Mouse (Mus musculus) MEL (cell line): ENCODE data around the gene Kcnk2. TPM values are rescaled to one million over a fixed set of nuclear protein-coding genes. Genes with fewer than 3 reads are reported as not detected.

Experiments
- DNase-seq: peaks from one replicate; pipeline ENCODE4 v3.0.0; 2011; ENCODE audit warnings: low read depth, low spot score
- H3K27ac ChIP-seq: 2 replicates; pipeline ENCODE4 v1.5.1; 2012; ENCODE audit warnings: low read depth, mild to moderate bottlenecking, control low read depth, low read length, moderate library complexity; ENCODE audit not compliant: control insufficient read depth
- H3K27me3 ChIP-seq, 2 experiments: fragments of 150-350 bp in 1 of 2; sonication (generic) in 1 of 2; 2 replicates each; pipeline ENCODE4 v1.6.1; 2012; ENCODE audit warnings: low read length in 2 of 2, mild to moderate bottlenecking in 2 of 2, improper control_type of control experiment in 1 of 2, moderate library complexity in 1 of 2; ENCODE audit not compliant: insufficient read depth in 2 of 2, control insufficient read depth in 1 of 2
- H3K36me3 ChIP-seq, 2 experiments: 2 replicates each; pipeline ENCODE4 v1.6.1; 2012 to 2014; ENCODE audit warnings: low read length in 2 of 2, improper control_type of control experiment in 1 of 2, inconsistent platforms in 1 of 2, mild to moderate bottlenecking in 1 of 2; ENCODE audit not compliant: insufficient read depth in 2 of 2, control insufficient read depth in 1 of 2
- H3K4me1 ChIP-seq, 2 experiments: fragments of 150-350 bp in 1 of 2; sonication (generic) in 1 of 2; 2 replicates each; pipeline ENCODE4 v1.6.1; 2012; ENCODE audit warnings: low read length in 2 of 2, improper control_type of control experiment in 1 of 2, mild to moderate bottlenecking in 1 of 2; ENCODE audit not compliant: insufficient read depth in 2 of 2, control insufficient read depth in 1 of 2
- H3K4me3 ChIP-seq, 2 experiments: fragments of 150-350 bp in 1 of 2; sonication (generic) in 1 of 2; 2 replicates each; pipeline ENCODE4 v1.5.1; 2012; ENCODE audit warnings: low read depth in 2 of 2, low read length in 2 of 2, mild to moderate bottlenecking in 2 of 2, moderate library complexity in 2 of 2, control low read depth in 1 of 2, improper control_type of control experiment in 1 of 2; ENCODE audit not compliant: control insufficient read depth in 1 of 2, insufficient read depth in 1 of 2
- H3K79me2 ChIP-seq: 2 replicates; pipeline ENCODE4 v1.6.1; 2012; ENCODE audit warnings: mild to moderate bottlenecking, low read length, moderate library complexity; ENCODE audit not compliant: control insufficient read depth, poor library complexity, insufficient read depth
- H3K9ac ChIP-seq: 2 replicates; pipeline ENCODE4 v1.6.1; 2012; ENCODE audit warnings: low read depth, mild to moderate bottlenecking, control low read depth, low read length, moderate library complexity; ENCODE audit not compliant: control insufficient read depth, poor library complexity, severe bottlenecking
- H3K9me3 ChIP-seq: fragments of 150-350 bp; sonication (generic); replicated peaks from 2 replicates; pipeline ENCODE4 v1.6.1; 2012; ENCODE audit warnings: mild to moderate bottlenecking, low read length, improper control_type of control experiment, moderate library complexity; ENCODE audit not compliant: insufficient read depth
- BHLHE40 ChIP-seq: IDR thresholded peaks from 2 replicates; pipeline ENCODE4 v1.6.1; 2012; ENCODE audit warnings: low read depth, mild to moderate bottlenecking, inconsistent platforms, low read length, improper control_type of control experiment, borderline replicate concordance
- CHD1 ChIP-seq: IDR thresholded peaks from 2 replicates; pipeline ENCODE4 v1.6.1; 2012; ENCODE audit warnings: low read depth, mild to moderate bottlenecking, inconsistent platforms, low read length, improper control_type of control experiment
- CHD2 ChIP-seq: IDR thresholded peaks from 2 replicates; pipeline ENCODE4 v1.6.1; 2011; ENCODE audit warnings: low read length, improper control_type of control experiment
- E2F4 ChIP-seq: IDR thresholded peaks from 2 replicates; pipeline ENCODE4 v1.6.1; 2011; ENCODE audit warnings: low read depth, low read length, improper control_type of control experiment, borderline replicate concordance
- EP300 ChIP-seq, 2 experiments: IDR thresholded peaks; 2 replicates each; pipeline ENCODE4 v1.6.1; 2011; ENCODE audit warnings: improper control_type of control experiment in 2 of 2, low read length in 2 of 2, low read depth in 1 of 2, mild to moderate bottlenecking in 1 of 2
- ETS1 ChIP-seq: IDR thresholded peaks from 2 replicates; pipeline ENCODE4 v1.6.1; 2012; ENCODE audit warnings: low read depth, mild to moderate bottlenecking, inconsistent platforms, low read length, improper control_type of control experiment, moderate library complexity
- GABPA ChIP-seq: IDR thresholded peaks from 2 replicates; pipeline ENCODE4 v1.6.1; 2012; ENCODE audit warnings: low read depth, mild to moderate bottlenecking, inconsistent platforms, low read length, improper control_type of control experiment, moderate library complexity
- GATA1 ChIP-seq: IDR thresholded peaks from 2 replicates; pipeline ENCODE4 v1.6.1; 2011; ENCODE audit warnings: low read depth, low read length, improper control_type of control experiment
- KAT2A ChIP-seq: conservative IDR thresholded peaks from 2 replicates; pipeline ENCODE4 v1.6.1; 2012; ENCODE audit warnings: low read depth, low read length, improper control_type of control experiment, inconsistent platforms
- MAFK ChIP-seq: IDR thresholded peaks from 2 replicates; pipeline ENCODE4 v1.6.1; 2011; ENCODE audit warnings: low read depth, mild to moderate bottlenecking, low read length, improper control_type of control experiment, borderline replicate concordance
- MAX ChIP-seq: IDR thresholded peaks from 2 replicates; pipeline ENCODE4 v1.6.1; 2011; ENCODE audit warnings: low read length, improper control_type of control experiment
- MAZ ChIP-seq: IDR thresholded peaks from 2 replicates; pipeline ENCODE4 v1.6.1; 2012; ENCODE audit warnings: low read depth, mild to moderate bottlenecking, inconsistent platforms, low read length, improper control_type of control experiment
- MEF2A ChIP-seq: IDR thresholded peaks from 2 replicates; pipeline ENCODE4 v1.6.1; 2014; ENCODE audit warnings: low read depth, mild to moderate bottlenecking, inconsistent platforms, low read length, improper control_type of control experiment; ENCODE audit not compliant: poor library complexity, insufficient replicate concordance, severe bottlenecking; ENCODE audit errors: extremely low read depth
- MXI1 ChIP-seq: IDR thresholded peaks from 2 replicates; pipeline ENCODE4 v1.6.1; 2011; ENCODE audit warnings: mild to moderate bottlenecking, low read depth, low read length, improper control_type of control experiment
- MYC ChIP-seq: IDR thresholded peaks from 2 replicates; pipeline ENCODE4 v1.6.1; 2011; ENCODE audit warnings: low read depth, mild to moderate bottlenecking, low read length, improper control_type of control experiment, moderate library complexity
- NELFE ChIP-seq: IDR thresholded peaks from 2 replicates; pipeline ENCODE4 v1.6.1; 2011; ENCODE audit warnings: low read depth, low read length, improper control_type of control experiment
- NRF1 ChIP-seq: IDR thresholded peaks from 2 replicates; pipeline ENCODE4 v1.6.1; 2014; ENCODE audit warnings: low read depth, mild to moderate bottlenecking, inconsistent platforms, low read length, improper control_type of control experiment, moderate library complexity; ENCODE audit not compliant: poor library complexity, insufficient read depth, severe bottlenecking
- POLR2A ChIP-seq, 2 experiments: IDR thresholded peaks; 2 replicates each; pipeline ENCODE4 v1.6.1; 2011 to 2012; ENCODE audit warnings: low read length in 2 of 2, mild to moderate bottlenecking in 2 of 2, control low read depth in 1 of 2, improper control_type of control experiment in 1 of 2, low read depth in 1 of 2, moderate library complexity in 1 of 2; ENCODE audit not compliant: control insufficient read depth in 1 of 2, insufficient read depth in 1 of 2, poor library complexity in 1 of 2
- RAD21 ChIP-seq: IDR thresholded peaks from 2 replicates; pipeline ENCODE4 v1.6.1; 2011; ENCODE audit warnings: mild to moderate bottlenecking, low read depth, low read length, improper control_type of control experiment
- RCOR1 ChIP-seq: IDR thresholded peaks from 2 replicates; pipeline ENCODE4 v1.6.1; 2012; ENCODE audit warnings: low read depth, mild to moderate bottlenecking, inconsistent platforms, low read length, improper control_type of control experiment
- SIN3A ChIP-seq: IDR thresholded peaks from 2 replicates; pipeline ENCODE4 v1.6.1; 2012; ENCODE audit warnings: low read length, improper control_type of control experiment, inconsistent platforms
- SMC3 ChIP-seq: IDR thresholded peaks from 2 replicates; pipeline ENCODE4 v1.6.1; 2011; ENCODE audit warnings: low read depth, low read length, improper control_type of control experiment
- TAL1 ChIP-seq: IDR thresholded peaks from 2 replicates; pipeline ENCODE4 v1.6.1; 2012; ENCODE audit warnings: mild to moderate bottlenecking, inconsistent platforms, low read length, moderate library complexity, mixed read lengths
- TBP ChIP-seq: IDR thresholded peaks from 2 replicates; pipeline ENCODE4 v1.8.0; 2011; ENCODE audit warnings: low read depth, low read length, improper control_type of control experiment
- TCF12 ChIP-seq: IDR thresholded peaks from 2 replicates; pipeline ENCODE4 v1.6.1; 2014; ENCODE audit warnings: low read depth, mild to moderate bottlenecking, inconsistent platforms, low read length, improper control_type of control experiment, moderate library complexity
- UBTF ChIP-seq: IDR thresholded peaks from 2 replicates; pipeline ENCODE4 v1.6.1; 2012; ENCODE audit warnings: low read depth, mild to moderate bottlenecking, inconsistent platforms, low read length, improper control_type of control experiment, moderate library complexity, borderline replicate concordance; ENCODE audit not compliant: insufficient read depth
- USF1 ChIP-seq: IDR thresholded peaks from 2 replicates; pipeline ENCODE4 v1.6.1; 2014; ENCODE audit warnings: low read depth, mild to moderate bottlenecking, inconsistent platforms, low read length, improper control_type of control experiment, moderate library complexity
- USF2 ChIP-seq, 2 experiments: IDR thresholded peaks; 2 replicates each; pipeline ENCODE4 v1.6.1; 2011 to 2012; ENCODE audit warnings: improper control_type of control experiment in 2 of 2, low read length in 2 of 2, borderline replicate concordance in 1 of 2, inconsistent platforms in 1 of 2, low read depth in 1 of 2, mild to moderate bottlenecking in 1 of 2; ENCODE audit not compliant: insufficient read depth in 1 of 2
- ZKSCAN1 ChIP-seq: IDR thresholded peaks from 2 replicates; pipeline ENCODE4 v1.6.1; 2012; ENCODE audit warnings: low read depth, mild to moderate bottlenecking, inconsistent platforms, low read length, improper control_type of control experiment, moderate library complexity
- ZMIZ1 ChIP-seq: IDR thresholded peaks from 2 replicates; pipeline ENCODE4 v1.6.1; 2012; ENCODE audit warnings: low read depth, mild to moderate bottlenecking, inconsistent platforms, low read length, improper control_type of control experiment, moderate library complexity
- ZNF384 ChIP-seq: IDR thresholded peaks from 2 replicates; pipeline ENCODE4 v1.6.1; 2012; ENCODE audit warnings: low read depth, mild to moderate bottlenecking, inconsistent platforms, low read length, improper control_type of control experiment
- polyA plus RNA-seq, 2 experiments: library from polyadenylated mRNA; stranded (reverse) in 1 of 2; unstranded in 1 of 2; fragments of >175 nt in 1 of 2; fragments of >200 nt in 1 of 2; gene quantifications; 2 replicates each; pipeline versions ENCODE4 v1.2.1 to v1.2.4; 2012; ENCODE audit warnings: low replicate concordance in 2 of 2, low read depth in 1 of 2; ENCODE audit not compliant: insufficient read length in 2 of 2, insufficient read depth in 1 of 2, missing spikeins in 1 of 2
- total RNA-seq: library from RNA; depleted of rRNA; stranded (reverse); fragments of 300-350 nt; gene quantifications from 2 replicates; pipeline ENCODE4 v1.2.3, GENCODE M21; 2012

The Kcnk2 gene
- total and polyA plus RNA-seq, 3 experiments, result not detected

DNA sequence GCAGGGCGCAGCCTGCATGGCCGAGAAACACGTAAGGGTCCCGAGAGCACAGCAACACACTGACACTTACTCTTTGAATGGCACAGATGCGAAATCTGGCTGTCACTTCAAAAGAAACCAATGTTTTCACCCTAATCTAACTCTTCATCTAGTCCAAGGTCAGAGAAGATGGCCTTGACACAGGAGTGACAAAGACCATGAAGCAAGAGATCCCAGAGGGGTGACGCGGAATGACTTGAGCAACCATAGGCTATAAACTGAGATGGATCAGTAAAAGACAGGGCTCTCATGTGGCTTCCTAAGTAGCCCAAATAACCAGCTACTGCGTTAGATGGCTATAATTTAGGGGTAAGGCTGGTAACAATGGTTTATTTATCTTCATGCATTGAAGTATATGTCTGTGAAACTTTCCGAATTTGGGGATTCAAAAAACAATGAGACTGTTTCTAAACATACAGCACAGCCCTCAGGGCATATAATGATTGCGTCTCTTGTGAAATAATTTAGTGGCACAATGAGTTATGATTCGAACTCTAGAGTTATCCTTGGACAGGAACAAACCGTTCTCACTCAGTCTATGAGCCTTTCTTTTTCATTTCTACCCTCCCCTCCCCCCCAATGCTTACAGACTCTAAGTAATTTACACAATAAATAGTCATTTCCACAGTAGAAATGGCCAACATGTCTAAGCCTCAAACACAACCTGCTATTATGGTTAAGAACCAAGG lies 108.2 kb downstream of the Kcnk2 start:
- H3K27ac ChIP-seq, result no peak overlapping the region
- no peaks in the 10 kb centered on the region for H3K27me3 ChIP-seq
- no peaks in the 10 kb centered on the region for H3K79me2 ChIP-seq
- H3K4me3 ChIP-seq, result no peak overlapping the region
- no peaks in the 10 kb centered on the region for H3K36me3 ChIP-seq
- no peak overlapping the region for H3K9ac ChIP-seq
- DNase-seq, result no peak
- no peaks in the 10 kb centered on the region for H3K4me1 ChIP-seq
- no peaks in the 10 kb centered on the region for H3K9me3 ChIP-seq
- TF ChIP-seq ZNF384, result no peak
- no peak for TF ChIP-seq MAFK
- TF ChIP-seq ZKSCAN1, result no peak
- TF ChIP-seq E2F4, result no peak
- TF ChIP-seq SIN3A, result no peak
- no peak for TF ChIP-seq TBP
- TF ChIP-seq MXI1, result no peak
- TF ChIP-seq TAL1, result no peak
- TF ChIP-seq TCF12, result no peak
- no peak for TF ChIP-seq MYC
- no peak for TF ChIP-seq CHD1
- no peak for TF ChIP-seq RAD21
- TF ChIP-seq MEF2A, result no peak
- TF ChIP-seq ETS1, result no peak
- TF ChIP-seq MAX, result no peak
- no peak for TF ChIP-seq SMC3
- TF ChIP-seq GATA1, result no peak
- no peak for TF ChIP-seq UBTF
- TF ChIP-seq MAZ, result no peak
- no peak for TF ChIP-seq BHLHE40
- TF ChIP-seq, all 39 proteins: peak for 0

DNA sequence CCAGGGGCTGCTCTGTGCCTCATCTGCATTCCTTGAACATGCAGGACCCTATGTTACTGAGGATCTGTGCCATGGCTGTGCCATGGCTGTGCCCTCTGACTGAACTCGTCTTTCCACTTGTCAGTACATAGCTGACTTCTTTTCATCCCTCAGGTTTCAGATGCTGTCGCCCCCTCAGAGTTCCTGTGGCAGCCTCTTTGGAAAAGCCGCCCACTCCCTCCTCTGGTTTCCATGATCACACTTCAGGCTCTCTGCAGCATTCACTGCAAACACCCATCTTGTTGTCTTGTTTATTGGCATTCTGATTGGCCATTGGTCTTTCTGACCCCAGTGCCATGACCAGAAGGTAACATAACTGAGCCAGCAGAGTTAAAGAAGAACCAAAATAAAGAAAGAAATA lies 111.2 kb downstream of the Kcnk2 start:
- H3K4me3 ChIP-seq, result no peak overlapping the region
- H3K79me2 ChIP-seq, result no peaks in the 10 kb centered on the region
- no peaks in the 10 kb centered on the region for H3K4me1 ChIP-seq
- no peak overlapping the region for H3K9ac ChIP-seq
- TF ChIP-seq BHLHE40 (no peak), TCF12 (no peak), CHD2 (no peak), NRF1 (no peak), RCOR1 (no peak), POLR2A (IDR thresholded peaks at IDR 0.05; ENCODE audit: control insufficient read depth in 1 of 2, insufficient read depth in 1 of 2, low read depth in 1 of 2, low read length in 2 of 2, poor library complexity in 1 of 2) (no peak), TBP (no peak), KAT2A (no peak), EP300 (IDR thresholded peaks at IDR 0.05; ENCODE audit: low read depth in 1 of 2, low read length in 2 of 2) (no peak), GABPA (no peak), ZMIZ1 (no peak), USF1 (no peak), MYC (no peak), RAD21 (no peak), NELFE (no peak), MXI1 (no peak), UBTF (no peak), USF2 (IDR thresholded peaks at IDR 0.05; ENCODE audit: borderline replicate concordance in 1 of 2, insufficient read depth in 1 of 2, low read depth in 1 of 2, low read length in 2 of 2) (no peak), MAX (no peak)
- no peaks in the 10 kb centered on the region for H3K27me3 ChIP-seq
- no peak overlapping the region for H3K27ac ChIP-seq
- no peak for DNase-seq
- H3K9me3 ChIP-seq, result no peaks in the 10 kb centered on the region
- H3K36me3 ChIP-seq, result no peaks in the 10 kb centered on the region
